Mouse (Mus musculus) small intestine, adult 2 months (tissue): ENCODE data around the gene Ssu2.
A peak's percentile ranks its signal among the peaks of the same experiment; 100 is the strongest.

Experiments used
- CTCF ChIP-seq: fragments of 200-500 bp; IDR thresholded peaks from 2 replicates; pipeline ENCODE4 v1.5.1; 2012; ENCODE audit warnings: low read depth, mild to moderate bottlenecking, control low read depth, inconsistent platforms, low read length, moderate library complexity, mixed read lengths; ENCODE audit not compliant: insufficient replicate concordance, insufficient read length; ENCODE audit errors: extremely low read depth
- POLR2A ChIP-seq: fragments of 200-500 bp; IDR thresholded peaks from 2 replicates; pipeline ENCODE4 v1.6.1; 2012; ENCODE audit warnings: low read depth, mild to moderate bottlenecking, control low read depth, inconsistent platforms, low read length, moderate library complexity

- TF ChIP-seq CTCF (peak; percentile 90), POLR2A (no peak)
Observed at GRCm38 (mm10) chr6:112362349-112362958, 25.4 kb downstream of the Ssu2 start.
